Mouse (Mus musculus) retina, postnatal 7 days (tissue): ENCODE data around the gene Wdr38.

Experiments used
- DNase-seq: peaks from one replicate; pipeline ENCODE4 v3.0.0-alpha.2; 2012; ENCODE audit warnings: low read depth, low spot score

The Wdr38 gene

DNA sequence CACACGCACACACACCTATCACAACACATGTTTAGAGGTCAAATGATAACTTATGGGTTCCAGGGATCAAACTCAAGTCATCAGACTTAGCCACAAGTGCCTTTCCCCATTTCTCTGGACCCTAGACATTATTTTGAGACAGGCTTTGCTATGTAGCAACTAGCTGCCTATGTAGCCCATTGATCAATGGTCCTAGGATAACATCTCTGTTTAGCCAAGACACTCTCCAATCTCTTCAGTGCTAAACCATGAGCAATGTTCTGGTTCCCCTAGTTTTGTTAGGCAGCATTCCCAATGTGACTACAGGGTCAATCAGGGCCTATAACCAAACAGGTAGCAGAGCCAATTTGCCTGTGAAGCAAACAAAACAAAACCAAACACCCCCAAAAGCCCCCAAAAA lies 51.2 kb downstream of the Wdr38 start:
- no peak for DNase-seq
